8 mouse cellular contexts compared by ENCODE assay signal in genomic region chr7:140903212-140903611, GRCm38 (mm10). TPM values are rescaled to one million over a fixed set of nuclear protein-coding genes. Genes with fewer than 3 reads are reported as not detected.
A peak's percentile ranks its signal among the peaks of the same experiment; 100 is the strongest.
DNase-seq lines count a peak whose midpoint lies in the region; ATAC-seq and TF ChIP-seq lines count a peak whose summit lies in the region.

No protein-coding gene starts in this region.

- TF ChIP-seq POLR2A in cortical plate, adult 2 months (IDR thresholded peaks at IDR 0.05; ENCODE audit: extremely low read depth, insufficient read depth, low read length), result no peak

- H3K4me2 ChIP-seq in heart, embryonic 11.5 days, result no peak overlapping the region
- H3K4me2 ChIP-seq in kidney, embryonic 15.5 days, result no peak overlapping the region
- no peak overlapping the region for H3K4me2 ChIP-seq in liver, embryonic 11.5 days

- ATAC-seq in heart, embryonic 11.5 days (replicated peaks; ENCODE audit: insufficient number of reproducible peaks, low FRiP score, low TSS enrichment), result no peak
- ATAC-seq in kidney, embryonic 15.5 days (replicated peaks; ENCODE audit: low FRiP score), result peak; percentile 37; the same call in 1 of the 2 replicates
- peak; percentile 46 for ATAC-seq in liver, embryonic 11.5 days (replicated peaks; ENCODE audit: low FRiP score)

- no peaks in the 10 kb centered on the region for H3K27me3 ChIP-seq in heart, embryonic 11.5 days (ENCODE audit: control insufficient read depth, insufficient read depth, low read length)
- H3K27me3 ChIP-seq in kidney, embryonic 15.5 days, result no peaks in the 10 kb centered on the region
- H3K27me3 ChIP-seq in liver, embryonic 11.5 days (replicated peaks; ENCODE audit: control insufficient read depth, insufficient read depth, low read length), result no peaks in the 10 kb centered on the region
- no peaks in the 10 kb centered on the region for H3K27me3 ChIP-seq in splenic B cell, adult 2 months (ENCODE audit: control insufficient read depth, insufficient read depth, low read length, poor library complexity, severe bottlenecking)

- H3K36me3 ChIP-seq in heart, embryonic 11.5 days (ENCODE audit: control insufficient read depth, insufficient read depth, low read length), result peaks cover 3% of the 10 kb centered on the region; the same call in 1 of the 2 replicates
- H3K36me3 ChIP-seq in kidney, embryonic 15.5 days, result peaks cover 14% of the 10 kb centered on the region
- H3K36me3 ChIP-seq in liver, embryonic 11.5 days (ENCODE audit: control insufficient read depth, insufficient read depth, low read length), result peaks cover 5% of the 10 kb centered on the region
- H3K36me3 ChIP-seq in splenic B cell, adult 2 months (ENCODE audit: control insufficient read depth, insufficient read depth, low read length, poor library complexity, severe bottlenecking), result peaks cover 2% of the 10 kb centered on the region; the same call in 1 of the 2 replicates

- 27% methylated on average over 13 of the region's 13 CpGs for WGBS in heart, embryonic 11.5 days (ENCODE audit: insufficient replicate concordance)
- WGBS in kidney, embryonic 15.5 days, result 24% methylated on average over 13 of the region's 13 CpGs
- 30% methylated on average over 13 of the region's 13 CpGs for whole genome bisulfite sequencing in liver, embryonic 11.5 days

- H3K4me3 ChIP-seq in heart, embryonic 11.5 days (ENCODE audit: low read depth, low read length), result no peak overlapping the region
- H3K4me3 ChIP-seq in cortical plate, adult 2 months (ENCODE audit: insufficient read depth, low read length), result no peak overlapping the region
- H3K4me3 ChIP-seq in kidney, embryonic 15.5 days (replicated peaks), result no peak overlapping the region
- H3K4me3 ChIP-seq in liver, embryonic 11.5 days (ENCODE audit: low read depth, low read length), result no peak overlapping the region

- TF ChIP-seq CTCF in cortical plate, adult 2 months (IDR thresholded peaks at IDR 0.05; ENCODE audit: extremely low read depth, insufficient read depth, low read length), result peak; percentile 89

- no peak overlapping the region for H3K9ac ChIP-seq in heart, embryonic 11.5 days (ENCODE audit: low read depth, low read length)
- H3K9ac ChIP-seq in kidney, embryonic 15.5 days, result no peak overlapping the region
- H3K9ac ChIP-seq in liver, embryonic 11.5 days (ENCODE audit: low read depth, low read length), result no peak overlapping the region

- peak; percentile 94 for DNase-seq in heart, adult 11 months
- DNase-seq in gastrocnemius, postnatal 4 days (ENCODE audit: low spot score in 2 of 2), result peak; percentile 67 to 75
- peak; percentile 79 for DNase-seq in liver, embryonic 11.5 days (ENCODE audit: low spot score)
- peak; percentile 51 to 67 for DNase-seq in natural killer cell, adult 2 months (ENCODE audit: low spot score in 2 of 2)
- peak; percentile 82 for DNase-seq in splenic B cell, adult 2 months (ENCODE audit: low read depth, low spot score)

- H3K27ac ChIP-seq in heart, embryonic 11.5 days (ENCODE audit: low read depth, low read length), result no peak overlapping the region
- no peak overlapping the region for H3K27ac ChIP-seq in cortical plate, adult 2 months (ENCODE audit: insufficient read depth, low read length)
- H3K27ac ChIP-seq in kidney, embryonic 15.5 days, result 0 out of 2 replicates have a peak overlapping the region, but pooled peaks have one; percentile 56
- H3K27ac ChIP-seq in liver, embryonic 11.5 days (ENCODE audit: low read depth, low read length), result no peak overlapping the region

- H3K9me3 ChIP-seq in heart, embryonic 11.5 days (replicated peaks; ENCODE audit: control insufficient read depth, low read length), result no peaks in the 10 kb centered on the region
- no peaks in the 10 kb centered on the region for H3K9me3 ChIP-seq in kidney, embryonic 15.5 days (replicated peaks)
- no peaks in the 10 kb centered on the region for H3K9me3 ChIP-seq in liver, embryonic 11.5 days (ENCODE audit: control insufficient read depth, low read length)

- H3K4me1 ChIP-seq in heart, embryonic 11.5 days (ENCODE audit: control insufficient read depth, insufficient read depth, low read length), result peaks cover 7% of the 10 kb centered on the region; the same call in 1 of the 2 replicates
- 0 out of 2 replicates have a peak, but pooled peaks cover 1% of the 10 kb centered on the region for H3K4me1 ChIP-seq in cortical plate, adult 2 months (ENCODE audit: control insufficient read depth, insufficient read depth, low read length)
- H3K4me1 ChIP-seq in kidney, embryonic 15.5 days, result peaks cover 17% of the 10 kb centered on the region; the same call in 1 of the 2 replicates
- no peaks in the 10 kb centered on the region; the same call in 1 of the 2 replicates for H3K4me1 ChIP-seq in liver, embryonic 11.5 days (replicated peaks; ENCODE audit: control insufficient read depth, insufficient read depth, low read length)

RNA-seq across cellular contexts. Expression of gene Cox8b, which starts 3.0 kb away (rescaled TPM):
- polyA plus RNA-seq in heart, embryonic 11.5 days (2014; fragmentation: Nextera tagmentation; extraction: Ambion mirVana), result 69.2 and 75.4 TPM in 2 replicates
- 1.2 and 1.3 TPM in 2 replicates for polyA plus RNA-seq in cortical plate, adult 2 months (2012; rRNA removed)
- 100 to 1,000 TPM; 754 to 792 TPM for total RNA-seq in gastrocnemius, postnatal 4 days (2021)
- 3.9 and 4.8 TPM in 2 replicates for polyA plus RNA-seq in kidney, embryonic 15.5 days (2015; fragmentation: Nextera tagmentation; extraction: Ambion mirVana)
- polyA plus RNA-seq in liver, embryonic 11.5 days (2014; fragmentation: Nextera tagmentation; extraction: Ambion mirVana), result 0.97 TPM in 1 of 2 replicates, not detected in the other

RNA-seq across cellular contexts. Expression of gene Nlrp6, which starts 17.5 kb away (rescaled TPM):
- not detected in 2 replicates for polyA plus RNA-seq in heart, embryonic 11.5 days (2014; fragmentation: Nextera tagmentation; extraction: Ambion mirVana)
- 0.44 and 0.54 TPM in 2 replicates for polyA plus RNA-seq in cortical plate, adult 2 months (2012; rRNA removed)
- total RNA-seq in gastrocnemius, postnatal 4 days (2021), result under 1 TPM in 1 of 2 experiments, not detected in 1; 0.08 TPM
- polyA plus RNA-seq in kidney, embryonic 15.5 days (2015; fragmentation: Nextera tagmentation; extraction: Ambion mirVana), result 1.1 and 1.2 TPM in 2 replicates
- polyA plus RNA-seq in liver, embryonic 11.5 days (2014; fragmentation: Nextera tagmentation; extraction: Ambion mirVana), result 1.3 and 1.9 TPM in 2 replicates

RNA-seq across cellular contexts. Expression of gene Sirt3, which starts 21.1 kb away (rescaled TPM):
- polyA plus RNA-seq in heart, embryonic 11.5 days (2014; fragmentation: Nextera tagmentation; extraction: Ambion mirVana), result 31.9 and 34.8 TPM in 2 replicates
- polyA plus RNA-seq in cortical plate, adult 2 months (2012; rRNA removed), result 153 and 158 TPM in 2 replicates
- 10 to 100 TPM; 16.4 to 18.9 TPM for total RNA-seq in gastrocnemius, postnatal 4 days (2021)
- 32.5 and 36.3 TPM in 2 replicates for polyA plus RNA-seq in kidney, embryonic 15.5 days (2015; fragmentation: Nextera tagmentation; extraction: Ambion mirVana)
- 19.9 and 24.5 TPM in 2 replicates for polyA plus RNA-seq in liver, embryonic 11.5 days (2014; fragmentation: Nextera tagmentation; extraction: Ambion mirVana)

RNA-seq across cellular contexts. Expression of gene Psmd13, which starts 21.4 kb away (rescaled TPM):
- polyA plus RNA-seq in heart, embryonic 11.5 days (2014; fragmentation: Nextera tagmentation; extraction: Ambion mirVana), result 102 and 139 TPM in 2 replicates
- polyA plus RNA-seq in cortical plate, adult 2 months (2012; rRNA removed), result 96.6 and 103 TPM in 2 replicates
- 100 to 1,000 TPM; 120 to 129 TPM for total RNA-seq in gastrocnemius, postnatal 4 days (2021)
- 241 and 246 TPM in 2 replicates for polyA plus RNA-seq in kidney, embryonic 15.5 days (2015; fragmentation: Nextera tagmentation; extraction: Ambion mirVana)
- 162 and 183 TPM in 2 replicates for polyA plus RNA-seq in liver, embryonic 11.5 days (2014; fragmentation: Nextera tagmentation; extraction: Ambion mirVana)

RNA-seq across cellular contexts. Expression of gene Pgghg, which starts 38.0 kb away (rescaled TPM):
- polyA plus RNA-seq in heart, embryonic 11.5 days (2014; fragmentation: Nextera tagmentation; extraction: Ambion mirVana), result 11.1 and 12.0 TPM in 2 replicates
- 8.0 and 8.5 TPM in 2 replicates for polyA plus RNA-seq in cortical plate, adult 2 months (2012; rRNA removed)
- total RNA-seq in gastrocnemius, postnatal 4 days (2021), result 10 to 100 TPM; 15.8 to 16.6 TPM
- polyA plus RNA-seq in kidney, embryonic 15.5 days (2015; fragmentation: Nextera tagmentation; extraction: Ambion mirVana), result 19.5 and 23.5 TPM in 2 replicates
- polyA plus RNA-seq in liver, embryonic 11.5 days (2014; fragmentation: Nextera tagmentation; extraction: Ambion mirVana), result 13.1 and 13.2 TPM in 2 replicates

Comparison
In these comparisons a context has a peak if more than half of its experiments do, and no peak if none do; other contexts are left out.
1. RNA of gene Cox8b, which starts 3.0 kb away (polyA plus RNA-seq): 69.2 to 75.4 TPM in heart, embryonic 11.5 days; 3.9 to 4.8 TPM in kidney, embryonic 15.5 days, 1.2 to 1.3 TPM in cortical plate, adult 2 months and 0.97 TPM in liver, embryonic 11.5 days; every median in the first group is over 10 times any median in the second.
2. Peak in every context shown above with its lines, with median percentiles within 50 percentile points of each other: DNase-seq.